Mouse (Mus musculus): ENCODE results near the gene Hus1. TPM values are rescaled to one million over a fixed set of nuclear protein-coding genes. Genes with fewer than 3 reads are reported as not detected.

The Hus1 gene
- total RNA-seq (2021), result 10 to 100 TPM in 1 of 2 experiments, 1 to 10 TPM in 1; 8.6 to 11.6 TPM

GRCm38 (mm10) chr11:9010853-9011339, at the start of gene Hus1:
TSS of gene Hus1 (minus strand) at chr11:9011191.
- intact Hi-C loops (cut with DNase I), result loop anchor here (5.0 kb wide), 1 partner anchor 106 kb away; the partner anchor contains the start of gene Upp1
- DNase-seq (ENCODE audit: low spot score in 2 of 2), result peak; percentile 82 to 85

GRCm38 (mm10) chr11:9060484-9060883, 49.5 kb upstream of the Hus1 start:
- DNase-seq (ENCODE audit: low spot score in 2 of 2), result no peak
- intact Hi-C loops (cut with DNase I), result no loop called here

DNA sequence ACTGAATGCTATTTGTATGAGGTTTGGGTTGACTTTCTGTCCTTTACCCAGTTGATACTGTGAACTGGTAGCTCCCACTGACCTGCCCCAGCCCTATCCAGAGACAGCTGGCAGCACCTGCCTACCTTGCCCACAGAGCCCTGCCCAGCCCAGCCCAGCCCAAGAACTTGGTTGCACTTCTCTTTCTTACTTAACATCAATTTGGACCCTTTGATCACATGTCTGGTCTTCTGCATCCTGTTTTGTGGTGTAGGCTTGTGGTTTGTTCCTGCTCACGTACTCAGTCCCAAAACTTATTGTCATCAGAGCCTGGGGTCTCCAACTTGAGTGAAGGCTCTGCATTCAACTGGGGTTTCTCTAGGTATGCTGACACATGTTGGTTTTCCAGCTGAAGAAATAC, 49.0 kb upstream of the Hus1 start:
- intact Hi-C loops (cut with DNase I), result no loop called here
- DNase-seq (ENCODE audit: low spot score in 2 of 2), result no peak

GRCm38 (mm10) chr11:9057711-9058110, 46.7 kb upstream of the Hus1 start:
- DNase-seq (ENCODE audit: low spot score in 2 of 2), result no peak

GRCm38 (mm10) chr11:9056937-9057336, 45.9 kb upstream of the Hus1 start:
- DNase-seq (ENCODE audit: low spot score in 2 of 2), result no peak
- intact Hi-C loops (cut with DNase I), result no loop called here

More at GRCm38 (mm10) chr11:9057711-9058110, 46.7 kb upstream of the Hus1 start:
- intact Hi-C loops (cut with DNase I), result no loop called here

GRCm38 (mm10) chr11:9051895-9052294, 40.9 kb upstream of the Hus1 start:
- DNase-seq (ENCODE audit: low spot score in 2 of 2), result no peak
- intact Hi-C loops (cut with DNase I), result no loop called here

DNA sequence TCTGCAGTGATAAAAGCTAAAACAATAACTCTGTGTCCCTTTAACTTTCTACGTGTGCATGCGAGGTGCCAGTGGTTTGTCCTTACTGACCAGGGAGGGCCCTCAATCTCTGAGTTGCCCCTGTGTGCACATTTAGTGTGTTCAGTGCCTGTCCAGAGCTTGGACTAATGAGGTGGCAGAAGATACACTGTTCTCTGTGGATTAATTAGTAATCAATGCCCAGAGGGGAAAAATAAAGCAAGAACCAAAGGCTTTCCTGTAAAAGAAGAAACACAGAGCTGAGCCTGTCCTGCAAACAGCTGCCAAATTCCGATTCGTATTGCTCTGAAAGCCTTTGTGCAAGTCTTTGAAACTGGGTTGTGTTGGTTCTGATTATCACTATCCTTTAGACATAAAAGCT, 39.2 kb upstream of the Hus1 start:
- no peak for DNase-seq (ENCODE audit: low spot score in 2 of 2)
- intact Hi-C loops (cut with DNase I), result no loop called here

DNA sequence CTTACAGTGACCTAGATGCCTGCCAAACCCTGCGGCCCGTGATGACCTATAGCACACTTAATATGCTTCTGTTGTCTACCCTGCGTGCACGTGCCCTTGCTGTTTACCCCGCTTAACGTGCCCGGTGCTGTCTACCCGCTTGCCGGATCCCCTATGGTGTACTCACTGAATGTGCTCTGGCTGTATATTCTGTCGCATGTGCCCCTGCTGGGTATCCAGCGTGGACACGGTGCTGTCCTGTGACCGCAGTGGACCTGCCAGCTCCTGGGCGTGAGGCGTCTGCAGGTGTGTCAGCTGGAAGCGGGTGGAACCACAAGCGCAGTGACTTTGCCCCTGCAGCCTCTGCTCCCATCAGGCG, 37.7 kb upstream of the Hus1 start, which contains the start of gene Sun3:
Gene Sun3 (minus strand): TSS at position 289 of the 358 bp plus-strand sequence.
- intact Hi-C loops (cut with DNase I), result no loop called here
- DNase-seq (ENCODE audit: low spot score in 2 of 2), result no peak

DNA sequence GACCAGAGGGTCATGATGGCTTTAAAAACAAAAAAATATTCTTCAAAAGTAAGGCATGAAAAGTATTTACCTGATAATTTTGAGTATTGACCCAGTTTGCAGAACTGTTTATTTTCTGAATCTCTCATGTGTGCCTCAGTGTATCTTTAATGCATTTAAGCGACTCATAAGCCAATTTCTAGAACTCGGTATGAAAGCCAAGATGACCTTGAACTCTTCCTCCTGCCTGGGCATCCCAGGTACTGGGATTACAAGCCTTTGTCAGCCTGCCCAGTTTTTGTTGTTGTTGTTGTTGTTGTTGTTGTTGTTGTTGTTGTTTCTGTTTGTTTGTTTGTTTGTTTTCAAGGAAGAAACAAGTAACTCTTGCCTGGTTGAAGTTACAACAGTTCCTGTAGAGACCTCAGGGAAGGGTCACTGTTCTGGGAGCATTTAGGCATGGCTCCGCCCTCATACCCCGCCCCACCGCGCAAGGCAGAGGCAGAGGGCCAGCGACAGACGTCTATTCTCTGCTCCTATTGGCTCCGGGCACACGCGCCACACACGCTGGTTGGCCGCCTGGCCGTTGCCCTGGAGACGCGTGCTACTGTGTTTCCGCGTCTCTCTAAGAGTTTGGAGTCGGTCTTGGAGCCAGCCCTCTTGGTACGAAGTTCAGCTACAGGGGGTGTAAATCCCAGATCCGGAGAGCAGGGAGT, 37.2 kb upstream of the Hus1 start, which contains the start of gene Gm11992:
Gene Gm11992 (plus strand): TSS at position 584 of the 692 bp plus-strand sequence.
- intact Hi-C loops (cut with DNase I), result no loop called here
- DNase-seq (ENCODE audit: low spot score in 2 of 2), result peak; percentile 72 to 75

- DNase-seq (ENCODE audit: low spot score in 2 of 2), result no peak
- intact Hi-C loops (cut with DNase I), result no loop called here
Observed at GRCm38 (mm10) chr11:9047044-9047443, 36.1 kb upstream of the Hus1 start.

GRCm38 (mm10) chr11:9046546-9046945, 35.6 kb upstream of the Hus1 start:
- DNase-seq (ENCODE audit: low spot score in 2 of 2), result no peak
- intact Hi-C loops (cut with DNase I), result no loop called here

GRCm38 (mm10) chr11:9031530-9031929, 20.5 kb upstream of the Hus1 start:
- intact Hi-C loops (cut with DNase I), result no loop called here
- DNase-seq (ENCODE audit: low spot score in 2 of 2), result no peak

DNA sequence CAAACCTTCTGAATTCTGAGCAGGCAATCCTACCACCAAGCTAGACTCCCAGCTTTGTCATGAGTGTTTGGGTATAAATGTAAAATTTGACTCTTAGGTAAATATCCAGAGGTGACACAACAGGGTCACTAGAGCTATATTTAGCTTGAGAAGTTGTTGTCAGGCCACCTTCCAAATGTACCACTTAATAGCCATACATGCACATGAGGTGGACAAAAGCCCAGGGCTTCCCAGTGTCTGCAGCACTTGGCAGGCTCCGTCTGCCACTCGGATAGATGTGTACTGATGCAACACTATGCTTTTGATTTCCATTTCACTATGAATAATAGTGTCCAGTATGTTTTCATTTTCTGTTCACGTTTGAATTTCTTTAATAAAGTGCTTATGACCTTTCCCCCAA, 14.2 kb upstream of the Hus1 start:
- intact Hi-C loops (cut with DNase I), result no loop called here
- DNase-seq (ENCODE audit: low spot score in 2 of 2), result no peak

DNA sequence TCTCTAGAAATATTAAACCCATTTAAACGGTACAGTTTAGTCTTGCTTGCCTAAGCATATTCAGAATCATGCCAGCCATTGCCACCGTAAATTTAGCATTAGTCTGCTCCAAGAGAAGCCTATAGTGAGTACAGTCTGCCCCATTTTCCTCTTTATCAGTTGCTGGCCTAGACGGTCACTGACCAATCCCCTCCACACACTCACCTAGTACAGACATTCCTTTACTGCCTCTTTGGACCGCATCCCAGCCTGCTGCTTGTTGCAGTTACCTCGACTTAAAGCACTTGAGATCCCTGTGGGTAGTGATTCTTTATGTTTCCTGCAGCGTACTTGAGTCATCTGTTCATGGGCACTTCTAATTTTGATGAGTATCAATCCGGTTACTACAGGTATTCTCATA, 13.8 kb upstream of the Hus1 start:
- no peak for DNase-seq (ENCODE audit: low spot score in 2 of 2)
- intact Hi-C loops (cut with DNase I), result no loop called here

DNA sequence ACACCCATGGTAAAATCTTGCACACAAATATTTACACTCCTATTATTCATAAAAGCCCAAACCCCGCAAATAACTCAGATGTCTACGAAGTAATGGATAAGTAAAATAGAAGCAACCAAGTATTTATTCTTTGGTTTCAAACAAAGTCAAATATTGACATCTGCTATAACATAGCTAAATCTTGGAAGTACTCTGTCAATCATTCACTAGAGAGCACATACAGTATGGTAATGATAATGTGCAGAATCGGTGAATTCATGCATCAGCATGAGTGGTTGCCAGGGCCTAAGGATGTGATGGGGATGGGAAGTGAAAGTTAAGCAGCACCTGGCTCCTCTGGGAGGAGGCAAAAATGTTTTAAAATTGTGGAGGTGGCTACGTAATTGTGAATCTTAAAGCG, 9.2 kb upstream of the Hus1 start:
- intact Hi-C loops (cut with DNase I), result no loop called here
- DNase-seq (ENCODE audit: low spot score in 2 of 2), result no peak

- intact Hi-C loops (cut with DNase I), result no loop called here
- DNase-seq (ENCODE audit: low spot score in 2 of 2), result no peak
Observed at GRCm38 (mm10) chr11:9018491-9019267, 7.7 kb upstream of the Hus1 start.

GRCm38 (mm10) chr11:9014740-9015139, 3.7 kb upstream of the Hus1 start:
- intact Hi-C loops (cut with DNase I), result loop anchor here (5.0 kb wide), 1 partner anchor 103 kb away; the partner anchor contains the start of gene Upp1
- DNase-seq (ENCODE audit: low spot score in 2 of 2), result no peak

- no peak for DNase-seq (ENCODE audit: low spot score in 2 of 2)
- intact Hi-C loops (cut with DNase I), result loop anchor here (5.0 kb wide), 1 partner anchor 106 kb away; the partner anchor contains the start of gene Upp1
Observed at GRCm38 (mm10) chr11:9011348-9011747, 357 bp upstream of the Hus1 start.

DNA sequence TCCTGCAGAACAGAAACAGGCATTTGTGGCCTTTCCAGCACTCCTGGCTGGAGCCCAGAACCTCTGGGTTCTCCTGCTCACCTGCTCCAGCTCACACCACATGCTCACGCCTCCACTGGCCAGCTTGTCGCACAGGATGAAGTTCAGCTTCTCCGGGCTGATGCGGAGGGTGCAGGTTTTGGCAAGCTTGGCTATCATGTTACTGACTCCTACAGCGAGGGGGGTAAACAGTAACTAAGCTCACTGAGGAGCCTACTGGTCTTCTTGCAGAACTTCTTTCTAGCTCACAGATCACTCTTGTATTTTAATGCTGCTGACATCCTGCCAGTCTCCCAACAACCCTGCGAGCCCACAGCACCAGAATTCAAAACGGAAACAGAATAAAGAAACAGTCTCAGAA, 575 bp downstream of the Hus1 start:
- no peak for DNase-seq (ENCODE audit: low spot score in 2 of 2)
- intact Hi-C loops (cut with DNase I), result loop anchor here (5.0 kb wide), 1 partner anchor 107 kb away; the partner anchor contains the start of gene Upp1

- intact Hi-C loops (cut with DNase I), result no loop called here
- no peak for DNase-seq (ENCODE audit: low spot score in 2 of 2)
Observed at GRCm38 (mm10) chr11:9008761-9009160, 2.2 kb downstream of the Hus1 start.

GRCm38 (mm10) chr11:8988084-8988483, 22.9 kb downstream of the Hus1 start:
- intact Hi-C loops (cut with DNase I), result no loop called here
- DNase-seq (ENCODE audit: low spot score in 2 of 2), result no peak
